Mouse (Mus musculus): ENCODE results near the gene Pgs1.

DNA sequence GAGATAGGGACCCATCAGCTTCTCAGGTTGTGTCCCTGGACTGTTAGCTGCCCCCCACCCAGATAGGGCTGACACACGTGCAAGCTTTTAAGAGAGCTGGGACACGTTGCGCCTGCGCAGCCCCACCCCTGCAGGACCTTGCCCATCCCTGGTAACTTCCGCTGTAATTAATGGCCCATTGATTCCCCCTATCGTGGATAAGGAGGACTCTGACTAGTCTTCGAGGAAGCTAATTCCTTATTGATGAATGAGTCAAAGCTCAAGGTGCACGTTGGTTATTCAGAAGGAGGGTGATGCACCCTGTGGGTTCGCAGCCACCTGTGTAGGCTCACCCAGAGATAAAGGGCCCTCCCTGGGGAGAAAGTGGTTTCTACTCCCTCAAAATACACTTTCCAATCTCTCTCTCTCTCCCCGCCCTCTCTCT, 39.1 kb upstream of the Pgs1 start:
- TF ChIP-seq CTCF (IDR thresholded peaks at IDR 0.05) (no peak), EP300 (IDR thresholded peaks at IDR 0.05; ENCODE audit: insufficient read depth, low read depth, low read length) (no peak)
